ENCODE assay signal across 12 mouse cellular contexts in genomic region chr1:160579309-160580233, GRCm38 (mm10).
DNase-seq lines count a peak whose midpoint lies in the region; ATAC-seq and TF ChIP-seq lines count a peak whose summit lies in the region.
"Had no signal": no experiment of that assay in that cellular context is flagged by ENCODE, and none has a peak within 500 bp of the region (broad histone marks: within the 10 kb centered on the region; RNA-seq: fewer than 3 reads in every experiment).

No protein-coding gene starts in this region.

- intact Hi-C loops in left cerebral cortex, postnatal 14 days (cut with DNase I): no loop called here
- intact Hi-C loops in left cerebral cortex, postnatal 4 days (cut with DNase I): no loop called here

- H3K27ac ChIP-seq in forebrain, embryonic 14.5 days (ENCODE audit: low read depth, low read length): no peak overlapping the region
- H3K27ac ChIP-seq in forebrain, embryonic 10.5 days: no peak overlapping the region
- 0 out of 2 replicates have a peak overlapping the region, but pooled peaks have one; percentile 2 for H3K27ac ChIP-seq in forebrain, postnatal 0 days (ENCODE audit: low read depth, low read length)
- H3K27ac ChIP-seq: liver, embryonic 14.5 days had no signal

- H3K27me3 ChIP-seq in forebrain, embryonic 14.5 days (replicated peaks; ENCODE audit: control insufficient read depth, insufficient read depth, low read length): no peaks in the 10 kb centered on the region
- no peaks in the 10 kb centered on the region for H3K27me3 ChIP-seq in forebrain, embryonic 10.5 days (ENCODE audit: poor library complexity, severe bottlenecking)
- H3K27me3 ChIP-seq in forebrain, postnatal 0 days (ENCODE audit: insufficient read depth, low read length): no peaks in the 10 kb centered on the region

- ATAC-seq in forebrain, embryonic 14.5 days: peak; percentile 32; the same call in 1 of the 2 replicates
- ATAC-seq in forebrain, postnatal 0 days: peak; percentile 56

- no peaks in the 10 kb centered on the region for H3K36me3 ChIP-seq in forebrain, embryonic 14.5 days (ENCODE audit: control insufficient read depth, insufficient read depth, low read length)
- H3K36me3 ChIP-seq in forebrain, embryonic 10.5 days (replicated peaks): no peaks in the 10 kb centered on the region
- no peaks in the 10 kb centered on the region for H3K36me3 ChIP-seq in forebrain, postnatal 0 days (ENCODE audit: insufficient read depth)

- 0 out of 2 replicates have a peak overlapping the region, but pooled peaks have one; percentile 13 for H3K9ac ChIP-seq in forebrain, embryonic 14.5 days (ENCODE audit: low read length)
- H3K9ac ChIP-seq in forebrain, postnatal 0 days: no peak overlapping the region
- H3K9ac ChIP-seq: liver, embryonic 14.5 days had no signal

- H3K4me3 ChIP-seq in forebrain, embryonic 14.5 days (ENCODE audit: low read depth, low read length): no peak overlapping the region
- H3K4me3 ChIP-seq in forebrain, embryonic 10.5 days: no peak overlapping the region
- peak overlapping the region; percentile 26 for H3K4me3 ChIP-seq in forebrain, postnatal 0 days (ENCODE audit: low read depth, low read length)

- DNase-seq in forebrain, embryonic 14.5 days (ENCODE audit: low spot score): peak; percentile 6
- no peak for DNase-seq in forebrain, embryonic 10.5 days (ENCODE audit: extremely low spot score, low spot score)
- peak; percentile 18 to 20 for DNase-seq in left cerebral cortex, postnatal 14 days (ENCODE audit: low spot score in 2 of 2)
- DNase-seq in left cerebral cortex, postnatal 4 days: no peak
- DNase-seq in forebrain, postnatal 0 days: peak; percentile 21
- DNase-seq in right cerebral cortex, postnatal 25 days: peak; percentile 24
- DNase-seq in adipocyte (ENCODE audit: low spot score): no peak
- DNase-seq in kidney, postnatal 14 days: no peak
- DNase-seq: B cell, adult 2 months; heart, adult 11 months had no signal

- no peaks in the 10 kb centered on the region for H3K4me1 ChIP-seq in forebrain, embryonic 14.5 days (ENCODE audit: control insufficient read depth, insufficient read depth, low read length)
- peaks cover 20% of the 10 kb centered on the region for H3K4me1 ChIP-seq in forebrain, embryonic 10.5 days
- H3K4me1 ChIP-seq in forebrain, postnatal 0 days (ENCODE audit: insufficient read depth): no peaks in the 10 kb centered on the region

- no peak overlapping the region for H3K4me2 ChIP-seq in forebrain, embryonic 14.5 days (ENCODE audit: low read length)
- H3K4me2 ChIP-seq in forebrain, postnatal 0 days (ENCODE audit: low read depth): peak overlapping the region; percentile 26

- no peaks in the 10 kb centered on the region for H3K9me3 ChIP-seq in forebrain, embryonic 14.5 days (replicated peaks; ENCODE audit: control insufficient read depth, low read length)
- H3K9me3 ChIP-seq in forebrain, embryonic 10.5 days: no peaks in the 10 kb centered on the region
- no peaks in the 10 kb centered on the region for H3K9me3 ChIP-seq in forebrain, postnatal 0 days (ENCODE audit: low read length)
- H3K9me3 ChIP-seq: G1E had no signal

- TF ChIP-seq CTCF in forebrain, postnatal 0 days (IDR thresholded peaks at IDR 0.05; ENCODE audit: low read depth): no peak

- 47% methylated on average over 12 of the region's 12 CpGs for WGBS in forebrain, embryonic 14.5 days
- 68% methylated on average over 12 of the region's 12 CpGs for WGBS in forebrain, embryonic 10.5 days
- WGBS in forebrain, postnatal 0 days: 46% methylated on average over 12 of the region's 12 CpGs

Comparison
In these comparisons a context has a peak if more than half of its experiments do, and no peak if none do; other contexts are left out.
1. DNase-seq: peak in forebrain, embryonic 14.5 days (single experiment), left cerebral cortex, postnatal 14 days (2 of 2), forebrain, postnatal 0 days (single experiment) and right cerebral cortex, postnatal 25 days (single experiment); none in forebrain, embryonic 10.5 days (single experiment), left cerebral cortex, postnatal 4 days (single experiment), adipocyte (single experiment) and kidney, postnatal 14 days (single experiment).